Mouse (Mus musculus): Measurements from ENCODE around the gene Foxi3. TPM values are rescaled to one million over a fixed set of nuclear protein-coding genes. Genes with fewer than 3 reads are reported as not detected.

The Foxi3 gene
- not detected in 2 replicates for polyA plus RNA-seq (2014; fragmentation: Nextera tagmentation; extraction: Ambion mirVana)

DNA sequence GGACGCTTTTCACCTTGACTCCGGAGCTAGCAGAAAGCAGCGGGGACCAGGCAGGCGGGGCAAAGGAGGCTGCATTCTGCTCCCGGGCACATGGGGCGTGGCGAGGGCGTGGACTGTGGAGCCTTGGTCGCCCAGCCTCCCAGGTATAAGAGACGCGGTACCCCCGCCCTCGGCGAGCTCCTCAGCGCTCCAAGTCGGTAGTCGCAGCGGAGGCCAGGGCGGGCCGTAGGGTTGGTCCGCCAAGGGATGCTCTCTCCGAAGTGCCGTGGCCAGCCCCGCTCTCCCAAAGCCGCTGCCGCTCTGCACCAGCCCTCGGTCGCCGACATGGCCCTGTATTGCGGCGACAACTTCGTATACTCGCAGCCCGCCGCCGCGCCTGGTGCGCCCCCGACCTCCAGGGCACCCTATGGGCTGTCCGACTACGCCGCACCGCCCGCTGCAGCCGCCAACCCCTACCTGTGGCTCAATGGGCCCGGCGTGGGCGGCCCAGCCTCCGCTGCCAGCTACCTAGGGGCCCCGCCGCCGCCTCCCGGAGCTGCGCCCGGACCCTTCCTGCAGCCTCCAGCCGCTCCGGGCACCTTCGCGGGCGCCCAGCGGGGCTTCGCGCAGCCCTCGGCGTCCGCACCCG, at the start of gene Foxi3:
Gene Foxi3, plus strand, starts transcription at position 247 of the 628 bp plus-strand sequence.
- Histone ChIP-seq H3K27me3 (ENCODE audit: control insufficient read depth, insufficient read depth, low read length) (peaks cover 39% of the 10 kb centered on the region), H3K4me2 (ENCODE audit: low read depth, low read length) (peak within 1 kb of the TSS; percentile 81), H3K9me3 (ENCODE audit: control insufficient read depth, low read length) (no peaks in the 10 kb centered on the region), H3K36me3 (ENCODE audit: control insufficient read depth, insufficient read depth, low read length) (no peaks in the 10 kb centered on the region), H3K4me1 (ENCODE audit: control insufficient read depth, insufficient read depth, low read length) (peaks cover 11% of the 10 kb centered on the region), H3K4me3 (ENCODE audit: low read depth, low read length) (peak within 1 kb of the TSS; percentile 34), H3K9ac (replicated peaks; ENCODE audit: low read depth, low read length) (peak within 1 kb of the TSS; percentile 34; the same call in 1 of the 2 replicates), H3K27ac (ENCODE audit: low read depth, low read length) (no peak within 1 kb of the TSS)
- under 1% methylated on average over 37 of the region's 67 CpGs for WGBS
- peak; percentile 63 for ATAC-seq (ENCODE audit: low read depth)

DNA sequence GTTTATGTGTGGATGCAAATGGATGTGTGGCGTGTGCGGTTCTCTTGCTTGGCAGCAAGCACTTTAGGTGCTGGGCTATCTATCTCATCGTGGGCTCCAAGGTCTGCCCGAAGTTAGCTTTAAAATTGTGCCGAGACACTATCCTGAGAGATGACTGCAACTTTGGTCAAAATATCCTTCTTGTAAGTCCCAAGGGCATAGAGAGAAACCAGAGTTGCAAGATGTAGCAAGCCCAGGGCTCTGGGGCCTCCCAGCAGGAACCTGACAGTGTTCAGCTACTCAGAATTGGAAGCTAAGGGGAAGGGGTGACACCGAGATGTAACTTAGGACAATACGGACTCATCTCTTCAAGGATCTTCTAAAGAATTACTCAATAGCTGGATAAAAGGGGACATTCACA, 46.8 kb upstream of the Foxi3 start:
- H3K27me3 ChIP-seq (ENCODE audit: control insufficient read depth, insufficient read depth, low read length), result no peaks in the 10 kb centered on the region
- H3K27ac ChIP-seq (ENCODE audit: low read depth, low read length), result no peak overlapping the region
- H3K36me3 ChIP-seq (ENCODE audit: control insufficient read depth, insufficient read depth, low read length), result peaks cover 3% of the 10 kb centered on the region; the same call in 1 of the 2 replicates
- H3K9ac ChIP-seq (replicated peaks; ENCODE audit: low read depth, low read length), result no peak overlapping the region
- 90% methylated on average over 7 of the region's 7 CpGs for WGBS
- no peaks in the 10 kb centered on the region for H3K4me1 ChIP-seq (ENCODE audit: control insufficient read depth, insufficient read depth, low read length)
- no peak overlapping the region for H3K4me3 ChIP-seq (ENCODE audit: low read depth, low read length)
- no peak overlapping the region for H3K4me2 ChIP-seq (ENCODE audit: low read depth, low read length)
- H3K9me3 ChIP-seq (ENCODE audit: control insufficient read depth, low read length), result no peaks in the 10 kb centered on the region
- ATAC-seq (ENCODE audit: low read depth), result no peak

DNA sequence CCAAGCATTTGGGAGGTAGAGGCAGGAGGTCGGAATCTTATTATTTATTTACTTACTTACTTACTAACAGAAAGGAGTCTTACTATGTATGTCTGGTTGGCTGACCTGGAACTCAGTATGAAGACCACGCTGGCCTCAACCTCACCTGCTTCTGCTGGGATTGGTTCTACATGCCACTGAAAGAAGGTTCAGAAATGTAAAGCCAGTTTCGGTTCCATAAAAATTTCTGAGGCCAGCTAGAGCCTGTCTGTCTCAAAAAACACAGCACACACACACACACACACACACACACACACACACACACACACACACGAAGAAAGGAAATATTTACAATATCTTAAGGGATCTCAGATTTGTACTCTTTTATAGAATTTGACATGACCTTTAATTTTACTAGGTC, 46.0 kb upstream of the Foxi3 start:
- no peak overlapping the region for H3K4me2 ChIP-seq (ENCODE audit: low read depth, low read length)
- H3K9me3 ChIP-seq (ENCODE audit: control insufficient read depth, low read length), result no peaks in the 10 kb centered on the region
- no peaks in the 10 kb centered on the region for H3K27me3 ChIP-seq (ENCODE audit: control insufficient read depth, insufficient read depth, low read length)
- H3K4me3 ChIP-seq (ENCODE audit: low read depth, low read length), result no peak overlapping the region
- no peaks in the 10 kb centered on the region for H3K4me1 ChIP-seq (ENCODE audit: control insufficient read depth, insufficient read depth, low read length)
- H3K27ac ChIP-seq (ENCODE audit: low read depth, low read length), result no peak overlapping the region
- whole genome bisulfite sequencing, result 80% methylated on average over 4 of the region's 4 CpGs
- no peak for ATAC-seq (ENCODE audit: low read depth)
- H3K36me3 ChIP-seq (ENCODE audit: control insufficient read depth, insufficient read depth, low read length), result peaks cover 3% of the 10 kb centered on the region; the same call in 1 of the 2 replicates
- H3K9ac ChIP-seq (replicated peaks; ENCODE audit: low read depth, low read length), result no peak overlapping the region

DNA sequence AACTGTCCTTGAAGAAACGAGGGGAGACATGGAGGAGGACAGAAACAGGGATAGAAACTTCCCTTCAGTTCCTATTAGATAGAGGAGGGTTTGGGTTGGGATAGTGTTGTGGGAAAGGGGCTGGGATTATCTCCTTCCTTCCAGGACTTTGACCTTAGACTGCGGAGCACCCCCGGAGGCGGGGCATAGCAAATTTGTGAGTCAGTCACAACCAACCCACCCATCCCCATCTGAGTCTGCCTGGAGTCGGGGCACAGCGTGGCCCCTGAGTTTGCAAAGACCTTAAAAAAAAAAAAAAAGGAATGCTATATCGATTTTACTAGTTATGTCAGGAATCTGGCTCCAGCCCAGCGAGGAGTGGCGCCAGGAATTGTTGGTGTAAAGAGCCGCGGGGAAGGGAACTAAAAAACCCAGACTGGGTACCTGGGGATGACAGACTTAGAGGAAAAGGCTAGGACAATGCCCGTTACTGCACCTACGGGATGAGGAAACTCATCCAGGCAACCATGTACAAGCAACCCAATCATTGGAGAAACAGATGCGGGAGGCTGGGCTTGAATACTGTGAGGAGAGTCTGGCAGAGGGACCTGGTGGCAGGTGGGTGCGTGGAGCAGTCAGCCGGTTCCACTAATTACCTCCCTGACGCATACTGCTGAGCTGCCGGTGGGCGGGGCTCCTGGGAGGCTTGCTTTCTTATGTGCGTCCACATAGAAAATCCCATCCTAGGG, 44.5 kb upstream of the Foxi3 start:
- H3K9ac ChIP-seq (replicated peaks; ENCODE audit: low read depth, low read length), result no peak overlapping the region
- peak; percentile 76; the same call in 1 of the 2 replicates for ATAC-seq (ENCODE audit: low read depth)
- peak overlapping the region; percentile 1; the same call in 1 of the 2 replicates for H3K4me3 ChIP-seq (ENCODE audit: low read depth, low read length)
- WGBS, result 15% methylated on average over 20 of the region's 20 CpGs
- H3K9me3 ChIP-seq (ENCODE audit: control insufficient read depth, low read length), result no peaks in the 10 kb centered on the region
- H3K36me3 ChIP-seq (ENCODE audit: control insufficient read depth, insufficient read depth, low read length), result no peaks in the 10 kb centered on the region
- H3K4me1 ChIP-seq (ENCODE audit: control insufficient read depth, insufficient read depth, low read length), result no peaks in the 10 kb centered on the region
- H3K27me3 ChIP-seq (ENCODE audit: control insufficient read depth, insufficient read depth, low read length), result no peaks in the 10 kb centered on the region
- H3K27ac ChIP-seq (ENCODE audit: low read depth, low read length), result no peak overlapping the region
- H3K4me2 ChIP-seq (ENCODE audit: low read depth, low read length), result peak overlapping the region; percentile 29

DNA sequence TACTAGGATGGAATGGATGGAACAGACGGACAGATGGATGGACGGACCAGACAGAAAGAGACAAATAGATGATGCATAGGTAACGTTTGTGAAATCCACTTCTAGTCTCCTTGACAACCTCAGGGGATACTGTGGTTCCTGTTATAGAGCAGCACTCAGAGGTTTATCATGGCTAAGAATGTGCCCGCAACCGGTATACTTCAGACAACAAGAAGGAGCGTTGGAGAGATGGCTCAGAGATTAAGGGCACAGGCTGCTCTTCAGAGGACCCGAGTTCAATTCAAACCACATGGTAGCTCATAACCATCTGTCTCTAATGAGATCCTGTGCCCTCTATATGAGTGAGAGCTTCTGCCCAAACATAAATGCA, 44.0 kb upstream of the Foxi3 start:
- Histone ChIP-seq H3K27me3 (ENCODE audit: control insufficient read depth, insufficient read depth, low read length) (no peaks in the 10 kb centered on the region), H3K27ac (ENCODE audit: low read depth, low read length) (no peak overlapping the region), H3K4me2 (ENCODE audit: low read depth, low read length) (peak overlapping the region; percentile 29; the same call in 1 of the 2 replicates), H3K9me3 (ENCODE audit: control insufficient read depth, low read length) (no peaks in the 10 kb centered on the region), H3K4me3 (ENCODE audit: low read depth, low read length) (peak overlapping the region; percentile 1; the same call in 1 of the 2 replicates), H3K9ac (replicated peaks; ENCODE audit: low read depth, low read length) (no peak overlapping the region), H3K4me1 (ENCODE audit: control insufficient read depth, insufficient read depth, low read length) (no peaks in the 10 kb centered on the region), H3K36me3 (ENCODE audit: control insufficient read depth, insufficient read depth, low read length) (no peaks in the 10 kb centered on the region)
- no peak; the same call in 1 of the 2 replicates for ATAC-seq (ENCODE audit: low read depth)
- WGBS, result 76% methylated on average over 7 of the region's 7 CpGs

DNA sequence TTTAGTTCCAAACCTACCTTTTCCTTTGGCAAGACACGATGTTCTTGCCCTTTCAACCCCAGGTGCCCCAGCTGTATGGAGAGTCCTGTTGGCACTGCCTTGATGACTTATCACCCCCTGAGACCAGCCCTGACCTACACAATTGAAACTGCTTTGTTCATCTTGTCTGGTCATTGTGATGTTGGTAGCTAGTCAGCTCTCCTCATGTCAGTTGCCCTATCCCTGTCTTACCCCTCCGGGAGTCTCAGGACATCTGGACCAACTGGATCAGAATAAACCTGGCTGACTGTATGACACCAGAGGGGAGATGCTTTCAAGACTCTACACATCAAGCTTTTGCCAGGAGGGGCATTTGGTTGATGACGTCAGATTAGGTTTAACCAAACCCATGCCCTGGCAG, 37.5 kb upstream of the Foxi3 start, which contains the start of gene Tex37:
Gene Tex37, minus strand, starts transcription at position 101 of the 400 bp plus-strand sequence.
- H3K27ac ChIP-seq (ENCODE audit: low read depth, low read length), result no peak within 1 kb of the TSS
- WGBS, result 93% methylated on average over 3 of the region's 3 CpGs
- no peak within 1 kb of the TSS for H3K4me2 ChIP-seq (ENCODE audit: low read depth, low read length)
- H3K9ac ChIP-seq (replicated peaks; ENCODE audit: low read depth, low read length), result no peak within 1 kb of the TSS
- no peaks in the 10 kb centered on the region for H3K27me3 ChIP-seq (ENCODE audit: control insufficient read depth, insufficient read depth, low read length)
- no peaks in the 10 kb centered on the region for H3K9me3 ChIP-seq (ENCODE audit: control insufficient read depth, low read length)
- H3K36me3 ChIP-seq (ENCODE audit: control insufficient read depth, insufficient read depth, low read length), result no peaks in the 10 kb centered on the region
- H3K4me3 ChIP-seq (ENCODE audit: low read depth, low read length), result no peak within 1 kb of the TSS
- peaks cover 4% of the 10 kb centered on the region; the same call in 1 of the 2 replicates for H3K4me1 ChIP-seq (ENCODE audit: control insufficient read depth, insufficient read depth, low read length)
- no peak for ATAC-seq (ENCODE audit: low read depth)

DNA sequence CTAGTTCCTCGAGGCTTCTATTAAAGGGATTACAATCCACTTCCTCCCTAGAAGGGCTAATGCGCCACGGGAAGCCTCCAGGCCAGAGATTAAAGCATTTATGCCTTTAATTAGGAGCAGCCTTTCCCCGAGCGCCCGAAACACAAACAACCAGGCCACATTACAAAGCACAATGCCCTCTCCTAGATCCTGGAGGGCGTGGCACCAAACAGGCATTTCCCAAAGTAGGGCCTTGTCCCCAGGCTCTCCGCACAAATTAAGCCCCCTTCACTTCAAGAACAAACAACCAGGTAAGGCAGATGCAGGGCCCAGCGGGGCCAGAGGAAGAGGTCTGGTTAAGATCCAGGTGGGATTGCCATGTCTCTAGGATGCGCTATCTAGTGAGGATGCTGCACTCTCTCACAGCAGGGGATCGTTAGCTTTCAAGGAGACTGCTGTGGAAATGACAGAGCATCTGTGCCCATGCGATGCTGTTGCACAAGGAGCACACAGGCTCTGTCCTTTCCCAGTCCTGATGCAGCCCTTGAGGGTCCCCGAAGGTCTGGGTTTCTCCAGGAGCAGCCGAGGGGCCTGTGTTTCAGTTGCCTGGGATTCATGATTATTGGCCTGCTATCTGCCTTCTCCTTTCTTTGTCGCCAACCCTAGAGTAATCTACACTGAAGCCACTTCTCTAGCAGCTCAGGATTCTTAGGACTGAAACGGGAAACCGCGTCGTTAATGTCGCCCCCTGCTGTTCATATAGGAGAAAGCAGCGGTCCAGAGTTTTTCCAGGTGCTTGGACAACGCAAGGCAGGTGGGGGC, 34.9 kb upstream of the Foxi3 start:
- peak overlapping the region; percentile 25; the same call in 1 of the 2 replicates for H3K9ac ChIP-seq (replicated peaks; ENCODE audit: low read depth, low read length)
- H3K27me3 ChIP-seq (ENCODE audit: control insufficient read depth, insufficient read depth, low read length), result no peaks in the 10 kb centered on the region
- peaks cover 4% of the 10 kb centered on the region; the same call in 1 of the 2 replicates for H3K4me1 ChIP-seq (ENCODE audit: control insufficient read depth, insufficient read depth, low read length)
- H3K4me3 ChIP-seq (ENCODE audit: low read depth, low read length), result no peak overlapping the region
- 3% methylated on average over 22 of the region's 22 CpGs for WGBS
- H3K9me3 ChIP-seq (ENCODE audit: control insufficient read depth, low read length), result no peaks in the 10 kb centered on the region
- no peaks in the 10 kb centered on the region for H3K36me3 ChIP-seq (ENCODE audit: control insufficient read depth, insufficient read depth, low read length)
- peak overlapping the region; percentile 40 for H3K27ac ChIP-seq (ENCODE audit: low read depth, low read length)
- peak; percentile 87 for ATAC-seq (ENCODE audit: low read depth)
- H3K4me2 ChIP-seq (ENCODE audit: low read depth, low read length), result peak overlapping the region; percentile 32

DNA sequence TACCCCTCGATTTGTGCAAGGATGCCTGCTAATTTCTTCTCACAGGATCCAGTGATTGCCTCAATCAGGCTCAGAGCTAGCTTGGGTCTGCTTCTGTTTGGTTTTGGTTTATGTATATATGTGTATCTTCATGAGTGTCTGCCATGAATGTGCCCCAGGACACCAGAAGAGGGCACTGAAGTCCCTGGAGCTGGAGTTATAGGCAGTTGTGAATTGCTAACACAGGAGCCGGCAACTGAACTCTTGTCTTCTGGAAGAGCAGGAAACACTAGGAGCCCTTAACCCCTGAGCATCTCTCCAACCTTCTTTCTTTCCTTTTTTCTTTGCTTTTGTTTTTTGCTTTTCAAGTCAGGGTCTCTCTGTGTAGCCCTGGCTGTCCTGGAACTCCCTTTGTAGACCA, 24.5 kb upstream of the Foxi3 start:
- H3K9ac ChIP-seq (replicated peaks; ENCODE audit: low read depth, low read length), result no peak overlapping the region
- H3K4me3 ChIP-seq (ENCODE audit: low read depth, low read length), result no peak overlapping the region
- H3K36me3 ChIP-seq (ENCODE audit: control insufficient read depth, insufficient read depth, low read length), result no peaks in the 10 kb centered on the region
- no peaks in the 10 kb centered on the region for H3K9me3 ChIP-seq (ENCODE audit: control insufficient read depth, low read length)
- ATAC-seq (ENCODE audit: low read depth), result no peak
- 82% methylated on average over 2 of the region's 2 CpGs for WGBS
- no peak overlapping the region for H3K27ac ChIP-seq (ENCODE audit: low read depth, low read length)
- no peaks in the 10 kb centered on the region for H3K27me3 ChIP-seq (ENCODE audit: control insufficient read depth, insufficient read depth, low read length)
- no peaks in the 10 kb centered on the region for H3K4me1 ChIP-seq (ENCODE audit: control insufficient read depth, insufficient read depth, low read length)
- no peak overlapping the region for H3K4me2 ChIP-seq (ENCODE audit: low read depth, low read length)
